Mouse (Mus musculus) embryonic fibroblast, embryonic 13.5 days (primary cell): ENCODE data around the gene Hcn1. TPM values are rescaled to one million over a fixed set of nuclear protein-coding genes. Genes with fewer than 3 reads are reported as not detected.

Experiments
- H3K27ac ChIP-seq: 2 replicates; pipeline ENCODE4 v1.5.1; 2012; ENCODE audit warnings: low read length, control low read depth, inconsistent platforms; ENCODE audit not compliant: insufficient read depth
- H3K4me1 ChIP-seq: 2 replicates; pipeline ENCODE4 v1.6.1; 2011; ENCODE audit warnings: low read length; ENCODE audit not compliant: control insufficient read depth, insufficient read depth
- H3K4me3 ChIP-seq: 2 replicates; pipeline ENCODE4 v1.5.1; 2011; ENCODE audit warnings: mild to moderate bottlenecking, control low read depth, low read length; ENCODE audit not compliant: insufficient read depth
- CTCF ChIP-seq: IDR thresholded peaks from 2 replicates; pipeline ENCODE4 v1.5.1; 2011; ENCODE audit warnings: mild to moderate bottlenecking, control low read depth, low read length, moderate library complexity, borderline replicate concordance; ENCODE audit not compliant: insufficient read depth
- POLR2A ChIP-seq: IDR thresholded peaks from 2 replicates; pipeline ENCODE4 v1.6.1; 2011; ENCODE audit warnings: low read depth, mild to moderate bottlenecking, control low read depth, low read length, moderate library complexity
- polyA plus RNA-seq: library from polyadenylated mRNA; stranded (reverse); fragments of >200 nt; gene quantifications from 2 replicates; pipeline ENCODE4 v1.2.4, GENCODE M21; 2011; ENCODE audit warnings: low read depth; ENCODE audit not compliant: missing spikeins, insufficient read length

Hcn1 gene
- polyA plus RNA-seq, 1 experiment, result 1.6 TPM

DNA sequence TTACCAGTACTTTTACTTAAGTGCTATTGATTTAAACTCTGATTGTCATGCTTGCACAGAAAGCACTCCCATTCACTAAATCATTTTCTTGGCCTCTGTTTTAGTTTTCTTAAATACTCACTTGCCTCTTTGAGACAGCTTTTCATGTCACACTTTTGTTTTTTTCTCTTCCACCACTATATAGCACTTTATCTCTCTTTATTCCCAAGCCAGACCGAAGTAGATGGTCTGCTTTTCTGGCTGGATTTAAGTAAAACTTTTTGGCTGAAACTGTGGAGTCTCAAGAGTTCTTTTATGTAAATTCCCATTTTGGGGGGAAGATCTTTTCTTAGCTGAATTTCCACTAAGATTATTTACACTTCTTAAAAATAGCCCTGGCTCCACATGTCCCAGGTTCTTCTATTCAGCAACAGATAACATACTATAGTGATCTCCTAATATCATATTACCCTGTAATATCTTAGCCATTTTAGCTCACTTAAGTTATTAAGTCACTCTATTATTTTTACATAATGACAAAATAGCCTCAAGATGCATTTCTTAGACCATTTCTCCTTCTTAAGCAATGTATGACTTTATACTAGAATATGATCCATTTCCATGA lies 92.7 kb downstream of the Hcn1 start:
- no peak for TF ChIP-seq POLR2A
- TF ChIP-seq CTCF, result no peak

GRCm38 (mm10) chr13:117705573-117705972 lies 103.5 kb downstream of the Hcn1 start:
- no peak overlapping the region for H3K27ac ChIP-seq
- H3K4me3 ChIP-seq, result no peak overlapping the region
- TF ChIP-seq POLR2A, result no peak
- TF ChIP-seq CTCF, result no peak
- 0 out of 2 replicates have a peak, but pooled peaks cover 7% of the 10 kb centered on the region for H3K4me1 ChIP-seq

More for the DNA sequence above, 92.7 kb downstream of the Hcn1 start:
- Histone ChIP-seq H3K4me1 (no peaks in the 10 kb centered on the region), H3K27ac (no peak overlapping the region), H3K4me3 (no peak overlapping the region)

DNA sequence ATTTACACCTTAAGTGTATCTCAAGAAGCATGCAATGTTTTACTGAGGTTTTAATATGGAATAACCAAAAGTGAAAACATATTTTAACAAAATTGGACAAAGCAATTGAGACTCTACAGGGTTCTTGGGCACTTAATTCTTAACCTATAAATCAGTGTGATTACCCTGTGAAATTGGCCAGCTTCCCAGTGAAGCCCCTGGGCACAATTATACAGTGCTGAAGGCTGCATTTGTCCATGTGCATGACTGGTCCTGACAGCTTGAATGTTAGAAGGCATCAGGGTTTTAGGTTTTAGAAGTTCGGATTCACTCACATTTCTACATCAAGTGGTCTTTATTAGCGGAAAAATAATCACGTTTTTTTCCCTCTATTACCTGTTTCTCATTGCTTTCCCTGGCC lies 103.9 kb downstream of the Hcn1 start:
- TF ChIP-seq CTCF (no peak), POLR2A (no peak)
- Histone ChIP-seq H3K4me1 (0 out of 2 replicates have a peak, but pooled peaks cover 7% of the 10 kb centered on the region), H3K4me3 (no peak overlapping the region), H3K27ac (peak overlapping the region; percentile 5; the same call in 1 of the 2 replicates)

- H3K4me1 ChIP-seq, result 0 out of 2 replicates have a peak, but pooled peaks cover 7% of the 10 kb centered on the region
- H3K4me3 ChIP-seq, result no peak overlapping the region
- TF ChIP-seq POLR2A (no peak), CTCF (no peak)
- H3K27ac ChIP-seq, result no peak overlapping the region
Observed at GRCm38 (mm10) chr13:117706496-117706895, 104.4 kb downstream of the Hcn1 start.

- Histone ChIP-seq H3K27ac (no peak overlapping the region), H3K4me3 (no peak overlapping the region), H3K4me1 (0 out of 2 replicates have a peak, but pooled peaks cover 7% of the 10 kb centered on the region)
- TF ChIP-seq CTCF (no peak), POLR2A (no peak)
Observed at GRCm38 (mm10) chr13:117706986-117707738, 105.0 kb downstream of the Hcn1 start.

DNA sequence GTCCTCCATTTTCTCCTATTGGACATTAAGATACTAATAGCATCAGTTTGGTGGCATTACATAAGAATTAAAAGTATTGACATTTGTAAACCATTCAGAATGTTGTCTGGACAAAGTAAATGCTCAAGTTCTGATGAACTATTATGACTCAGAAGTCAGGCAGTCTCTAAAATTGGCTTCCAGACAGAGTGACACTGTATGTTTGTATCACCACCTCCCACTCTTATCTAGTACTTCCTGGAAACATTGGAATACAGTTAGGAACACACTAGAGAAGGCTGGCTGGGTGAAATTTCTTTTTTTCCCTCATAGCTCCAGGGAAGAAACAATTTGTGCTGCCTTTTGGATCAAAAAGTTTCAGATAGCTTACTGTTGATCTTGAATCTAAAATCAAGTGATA lies 108.7 kb downstream of the Hcn1 start:
- H3K4me3 ChIP-seq, result no peak overlapping the region
- TF ChIP-seq POLR2A, result no peak
- H3K4me1 ChIP-seq, result 0 out of 2 replicates have a peak, but pooled peaks cover 7% of the 10 kb centered on the region
- peak overlapping the region; percentile 84 for H3K27ac ChIP-seq

GRCm38 (mm10) chr13:117722090-117722489 lies 120.0 kb downstream of the Hcn1 start:
- Histone ChIP-seq H3K4me3 (no peak overlapping the region), H3K27ac (no peak overlapping the region), H3K4me1 (no peaks in the 10 kb centered on the region)
- TF ChIP-seq POLR2A (no peak), CTCF (no peak)

GRCm38 (mm10) chr13:117724083-117724482 lies 122.0 kb downstream of the Hcn1 start:
- H3K4me3 ChIP-seq, result no peak overlapping the region
- H3K4me1 ChIP-seq, result no peaks in the 10 kb centered on the region
- no peak overlapping the region for H3K27ac ChIP-seq
- TF ChIP-seq CTCF (no peak), POLR2A (no peak)

DNA sequence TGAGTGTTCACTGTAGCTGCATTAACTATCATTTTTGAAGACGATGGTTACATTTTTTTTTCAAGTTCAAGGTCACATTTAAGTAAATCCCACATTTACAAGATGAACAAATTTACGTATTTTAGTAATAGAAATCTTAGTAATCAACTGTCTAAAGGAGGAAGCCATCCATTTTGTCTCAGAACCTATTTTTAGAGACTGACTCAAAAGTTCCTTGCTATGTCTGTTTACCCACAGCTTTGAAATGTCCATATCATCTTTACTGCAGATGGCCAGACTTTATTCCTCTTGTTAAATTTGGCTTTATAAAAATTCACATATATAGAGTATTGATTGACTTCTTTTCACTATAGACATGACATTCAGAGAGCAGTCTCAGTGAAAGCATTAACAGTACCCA lies 126.3 kb downstream of the Hcn1 start:
- Histone ChIP-seq H3K27ac (no peak overlapping the region), H3K4me1 (no peaks in the 10 kb centered on the region), H3K4me3 (no peak overlapping the region)
- TF ChIP-seq POLR2A, result no peak
- no peak for TF ChIP-seq CTCF

DNA sequence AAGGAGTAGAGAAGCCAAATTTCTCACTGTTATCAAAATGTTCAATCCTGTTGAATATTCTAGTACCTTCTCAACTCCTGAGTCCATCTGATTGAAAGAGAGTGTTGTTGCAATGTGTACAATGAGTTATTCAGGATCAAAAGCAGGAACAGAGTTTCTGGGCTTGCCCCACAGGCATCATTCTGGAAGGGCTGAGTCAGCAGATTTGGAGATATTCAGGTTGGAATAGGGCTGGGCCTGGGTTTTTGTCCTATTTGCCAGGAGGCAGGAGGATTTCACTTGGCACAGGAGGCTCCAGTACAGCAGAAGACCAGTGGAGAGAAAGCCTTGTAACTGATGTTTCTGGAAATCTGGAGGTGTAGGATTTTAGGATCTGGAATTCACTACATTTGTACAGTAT lies 130.6 kb downstream of the Hcn1 start:
- Histone ChIP-seq H3K27ac (no peak overlapping the region), H3K4me3 (no peak overlapping the region), H3K4me1 (no peaks in the 10 kb centered on the region)
- TF ChIP-seq CTCF (no peak), POLR2A (no peak)

GRCm38 (mm10) chr13:117744451-117744850 lies 142.3 kb downstream of the Hcn1 start:
- H3K4me1 ChIP-seq, result no peaks in the 10 kb centered on the region
- no peak overlapping the region for H3K27ac ChIP-seq
- no peak overlapping the region for H3K4me3 ChIP-seq
- no peak for TF ChIP-seq POLR2A
- no peak for TF ChIP-seq CTCF
